Mouse (Mus musculus) bone marrow, adult 2 months (tissue): ENCODE data around the gene Mfsd14a. TPM values are rescaled to one million over a fixed set of nuclear protein-coding genes. Genes with fewer than 3 reads are reported as not detected.

Experiments used
- H3K27ac ChIP-seq: fragments of 200-500 bp; 2 replicates; pipeline ENCODE4 v1.5.1; 2012; ENCODE audit warnings: low read depth, mild to moderate bottlenecking, control low read depth, inconsistent platforms, low read length; ENCODE audit not compliant: control insufficient read depth, poor library complexity, insufficient read depth
- H3K4me1 ChIP-seq: fragments of 200-500 bp; 2 replicates; pipeline ENCODE4 v1.6.1; 2011; ENCODE audit warnings: low read length; ENCODE audit not compliant: control insufficient read depth, insufficient read depth
- H3K4me3 ChIP-seq: fragments of 200-500 bp; replicated peaks from 2 replicates; pipeline ENCODE3; 2011; ENCODE audit warnings: mild to moderate bottlenecking, low read depth, low read length, control low read depth; ENCODE audit not compliant: control insufficient read depth
- CTCF ChIP-seq: fragments of 200-500 bp; IDR thresholded peaks from 2 replicates; pipeline ENCODE4 v1.5.1; 2011; ENCODE audit warnings: low read length, control low read depth; ENCODE audit not compliant: control insufficient read depth, insufficient read depth
- POLR2A ChIP-seq: fragments of 200-500 bp; IDR thresholded peaks from 2 replicates; pipeline ENCODE4 v1.6.1; 2011; ENCODE audit warnings: low read depth, mild to moderate bottlenecking, control low read depth, low read length, borderline replicate concordance; ENCODE audit not compliant: control insufficient read depth
- WGBS: fragments of 180-500 bp; shearing (Covaris S2); methylation state at CpG from one replicate; pipeline ENCODE4 v1.1.7; 2018; 5-methylcytosine and 5-hydroxymethylcytosine counted together
- polyA plus RNA-seq: library from polyadenylated mRNA; stranded (reverse); fragments of >200 nt; gene quantifications from 2 replicates; pipeline ENCODE4 v1.2.4, GENCODE M21; 2011; ENCODE audit warnings: low replicate concordance; ENCODE audit not compliant: missing spikeins, insufficient read depth, insufficient read length

The Mfsd14a gene
- polyA plus RNA-seq, 1 experiment = 13.2 TPM

DNA sequence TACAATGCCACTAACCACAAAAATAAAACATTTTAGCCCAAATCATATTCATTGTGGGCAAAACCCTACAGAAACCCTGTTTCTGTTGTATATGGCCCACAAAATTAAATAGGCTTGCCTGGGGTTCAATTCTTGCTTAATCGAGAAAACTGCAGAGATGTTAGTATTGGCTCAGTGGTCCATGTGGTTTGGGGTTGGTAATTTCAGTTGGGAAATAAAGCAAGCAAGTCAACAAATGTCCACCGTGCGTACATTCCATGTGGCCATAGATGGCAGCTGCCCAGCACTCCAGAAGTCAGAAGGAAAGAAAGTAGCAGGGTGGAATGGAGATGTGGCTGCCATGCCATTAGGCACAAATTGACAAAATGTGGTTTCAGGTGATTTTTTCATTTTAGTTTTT, 29.5 kb downstream of the Mfsd14a start:
- 46% methylated on average over 3 of the region's 3 CpGs for WGBS

DNA sequence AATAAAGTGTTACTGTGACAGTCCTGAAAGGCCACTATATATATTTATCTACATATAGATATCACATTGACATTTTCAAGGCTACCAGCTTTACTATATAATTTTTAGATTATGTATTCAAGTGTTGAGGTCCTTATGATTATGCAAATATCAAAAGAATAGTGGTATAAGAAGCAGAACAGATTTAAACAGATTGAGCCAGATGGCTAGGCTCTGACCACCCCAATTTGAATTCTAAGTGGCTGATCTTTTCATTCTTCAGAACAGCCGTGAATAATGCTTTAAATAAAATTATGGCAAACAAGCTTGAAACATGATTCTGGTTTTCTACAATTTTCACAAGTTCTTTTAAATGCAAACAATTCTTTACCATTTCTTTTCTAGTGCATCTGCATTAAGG, 31.0 kb downstream of the Mfsd14a start:
- Histone ChIP-seq H3K27ac (no peak overlapping the region), H3K4me1 (no peaks in the 10 kb centered on the region; the same call in none of the 2 replicates), H3K4me3 (no peak overlapping the region)
- 90% methylated on average over 1 of the region's 1 CpGs for WGBS
- TF ChIP-seq CTCF (no peak), POLR2A (no peak)

More for the DNA sequence above, 29.5 kb downstream of the Mfsd14a start:
- Histone ChIP-seq H3K27ac (no peak overlapping the region), H3K4me3 (no peak overlapping the region), H3K4me1 (no peaks in the 10 kb centered on the region; the same call in none of the 2 replicates)
- TF ChIP-seq POLR2A (no peak), CTCF (no peak)

DNA sequence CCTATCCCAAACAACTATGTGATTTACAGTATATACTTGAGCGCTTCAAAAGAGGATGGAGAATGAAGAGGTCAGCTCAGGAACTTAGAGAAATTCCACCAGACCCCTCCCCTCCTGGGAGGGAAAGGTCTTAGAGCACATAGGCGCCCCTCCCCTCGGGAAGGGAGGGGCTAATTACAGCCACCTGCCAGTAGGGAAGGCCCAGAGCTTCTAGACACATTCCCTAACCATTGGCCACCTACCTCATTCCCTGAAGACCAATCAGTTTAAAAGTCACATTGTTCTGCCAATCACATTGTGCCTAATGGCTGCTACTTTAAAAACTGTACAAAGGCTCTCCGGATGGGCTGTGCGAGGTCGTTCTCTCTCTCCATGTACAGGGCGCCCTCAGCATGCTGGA, 39.8 kb downstream of the Mfsd14a start:
- TF ChIP-seq CTCF (no peak), POLR2A (no peak)
- WGBS = 91% methylated on average over 7 of the region's 7 CpGs
- Histone ChIP-seq H3K27ac (no peak overlapping the region), H3K4me3 (no peak overlapping the region), H3K4me1 (no peaks in the 10 kb centered on the region)

DNA sequence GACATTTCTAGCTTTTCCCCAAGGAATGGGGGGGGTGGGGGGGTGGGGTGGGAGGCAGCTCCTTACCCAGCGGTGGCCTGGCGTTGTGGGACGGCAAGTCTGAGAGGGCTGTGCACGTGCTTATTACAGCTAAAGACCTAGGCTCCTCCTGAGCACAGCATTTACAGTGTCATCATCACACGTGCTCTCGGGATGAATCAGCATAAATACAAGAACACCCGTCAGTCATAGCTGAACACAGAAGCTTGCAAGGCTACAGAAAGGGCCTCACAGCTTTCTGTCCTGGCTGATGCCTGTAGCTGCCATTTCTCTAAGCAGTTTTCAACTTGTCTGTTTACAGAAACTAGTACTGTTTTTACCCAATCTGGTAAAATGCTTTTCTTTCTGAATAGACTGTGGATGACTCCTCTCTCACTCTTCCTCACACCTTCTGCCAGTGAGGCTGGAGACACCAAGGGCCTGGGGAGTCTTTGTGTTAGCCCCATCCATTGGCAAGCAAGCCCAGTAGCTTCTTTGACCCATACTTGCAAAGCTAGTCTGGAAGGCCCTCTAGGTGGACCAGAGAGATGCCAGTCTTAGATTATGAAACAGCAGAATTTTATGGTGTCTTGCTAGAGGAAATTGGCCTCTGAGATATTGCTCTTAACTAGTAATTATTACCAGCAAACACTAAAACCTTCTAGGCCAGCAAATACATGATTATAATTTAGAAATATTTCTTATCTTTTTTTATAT, 41.7 kb downstream of the Mfsd14a start:
- 44% methylated on average over 7 of the region's 7 CpGs for WGBS
- H3K4me3 ChIP-seq = no peak overlapping the region
- H3K4me1 ChIP-seq = no peaks in the 10 kb centered on the region
- TF ChIP-seq POLR2A (no peak), CTCF (no peak)
- no peak overlapping the region for H3K27ac ChIP-seq

DNA sequence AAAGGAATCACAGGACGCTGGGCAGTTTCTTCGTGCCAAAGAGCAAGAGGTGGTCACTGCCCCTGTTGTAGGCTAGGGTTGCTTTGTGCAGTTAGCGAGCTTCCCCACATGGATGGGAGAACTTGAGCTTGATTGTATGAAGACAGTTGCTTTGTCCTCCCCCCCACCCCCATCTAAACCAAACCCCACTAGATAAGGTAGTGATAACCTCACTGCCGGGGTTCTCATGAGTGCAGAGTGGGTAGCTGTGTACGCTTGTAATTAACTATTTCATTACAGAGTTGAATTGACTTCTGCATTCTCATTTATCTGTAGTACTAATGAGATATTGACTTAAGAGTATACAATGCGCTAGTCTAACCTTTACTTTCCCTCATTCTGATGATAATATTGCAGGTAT, 43.6 kb downstream of the Mfsd14a start:
- Histone ChIP-seq H3K4me1 (no peaks in the 10 kb centered on the region), H3K27ac (no peak overlapping the region), H3K4me3 (no peak overlapping the region)
- TF ChIP-seq POLR2A (no peak), CTCF (no peak)
- WGBS = 71% methylated on average over 6 of the region's 6 CpGs

DNA sequence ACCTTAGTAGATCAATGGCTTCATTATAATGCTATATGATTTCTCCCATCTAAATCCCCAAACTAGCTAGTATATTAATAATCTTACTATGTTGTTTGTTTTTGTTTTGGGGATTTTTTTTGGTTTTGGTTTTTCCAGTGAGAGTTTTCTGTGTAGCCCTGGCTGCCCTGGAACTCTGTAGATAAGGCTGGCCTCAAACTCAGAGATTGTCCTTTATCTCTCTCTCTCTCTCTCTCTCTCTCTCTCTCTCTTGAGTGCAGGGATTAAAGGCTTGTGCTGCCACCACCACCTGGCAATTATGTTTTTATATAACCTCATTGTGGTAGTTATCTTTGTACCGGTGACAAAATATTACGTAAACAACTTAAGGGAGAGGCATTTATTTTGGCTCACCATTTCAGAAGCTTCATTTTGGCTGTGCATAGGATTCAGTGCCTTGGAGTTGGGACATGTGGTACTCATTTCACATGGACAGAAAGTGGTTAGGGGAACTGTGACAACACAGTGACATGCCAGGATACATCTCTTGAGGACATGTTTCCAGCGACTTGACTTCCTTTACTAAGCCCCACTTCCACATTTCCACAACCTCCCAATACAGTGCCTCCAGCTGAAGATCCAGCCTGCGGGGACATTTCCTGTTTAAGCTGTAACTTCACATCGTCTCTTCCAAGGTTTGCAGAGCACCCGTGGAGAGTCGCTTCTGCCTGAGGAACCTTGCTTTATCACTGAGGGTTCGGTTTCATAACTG, 47.0 kb downstream of the Mfsd14a start:
- no peaks in the 10 kb centered on the region for H3K4me1 ChIP-seq
- H3K4me3 ChIP-seq = no peak overlapping the region
- 67% methylated on average over 8 of the region's 8 CpGs for WGBS
- no peak overlapping the region for H3K27ac ChIP-seq
- TF ChIP-seq POLR2A (no peak), CTCF (no peak)

DNA sequence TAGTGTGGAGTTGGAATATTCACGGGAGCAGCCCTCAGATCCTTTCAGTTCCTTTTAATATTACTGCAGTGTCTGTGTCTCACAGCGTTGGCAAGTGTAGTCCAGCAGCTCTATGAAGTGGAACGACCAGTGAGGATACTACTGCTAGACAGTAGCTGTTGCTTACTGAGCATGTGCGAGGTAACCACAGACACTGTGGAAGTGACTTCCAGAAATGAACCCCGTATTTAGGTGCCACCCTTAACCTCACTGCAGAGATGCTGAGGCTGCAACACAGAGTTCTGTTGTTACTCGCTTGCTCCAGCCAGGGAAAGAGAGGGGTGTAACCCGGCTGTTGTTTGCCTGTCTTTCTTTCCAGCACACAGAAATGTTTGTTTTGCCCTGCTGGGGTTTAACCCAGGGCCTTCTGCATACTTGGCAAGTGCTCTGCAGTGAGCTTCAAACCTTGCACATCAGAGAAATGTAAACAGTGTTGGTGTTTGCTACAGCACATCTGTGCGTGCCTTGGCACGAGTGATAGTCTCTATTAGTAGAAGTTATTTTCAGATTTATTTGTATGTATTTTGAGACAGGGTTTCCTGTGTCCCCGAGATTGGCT, 48.1 kb downstream of the Mfsd14a start, which contains the start of gene Trmt13:
Gene Trmt13, minus strand, starts transcription at position 293 of the 598 bp plus-strand sequence.
- WGBS = 85% methylated on average over 10 of the region's 10 CpGs
- Histone ChIP-seq H3K4me1 (no peaks in the 10 kb centered on the region), H3K27ac (no peak within 1 kb of the TSS), H3K4me3 (no peak within 1 kb of the TSS)
- TF ChIP-seq POLR2A = no peak
- no peak for TF ChIP-seq CTCF

DNA sequence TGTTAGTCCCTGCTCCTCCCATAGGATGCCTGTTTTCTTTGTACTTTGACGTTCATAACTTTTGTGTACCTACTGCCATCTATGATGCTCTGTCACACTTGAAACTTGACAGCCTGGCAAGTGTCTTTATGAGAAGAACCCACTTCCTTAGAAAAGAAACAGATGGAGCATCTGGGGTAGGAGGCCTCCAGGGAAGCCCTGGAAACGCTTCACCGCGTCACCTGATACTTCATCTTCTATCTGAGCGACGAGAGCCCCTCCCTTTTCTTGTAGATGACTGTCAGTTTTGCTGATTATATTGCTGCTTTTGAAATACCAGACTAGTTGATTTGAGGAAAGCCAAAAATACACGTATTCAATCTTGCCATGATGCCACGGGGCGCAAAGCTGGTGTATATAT, 57.9 kb downstream of the Mfsd14a start:
- 86% methylated on average over 9 of the region's 9 CpGs for WGBS
- Histone ChIP-seq H3K27ac (no peak overlapping the region), H3K4me3 (no peak overlapping the region), H3K4me1 (no peaks in the 10 kb centered on the region)
- TF ChIP-seq POLR2A (no peak), CTCF (no peak)
